Mouse (Mus musculus): ENCODE data around the gene Grik4. TPM values are rescaled to one million over a fixed set of nuclear protein-coding genes. Genes with fewer than 3 reads are reported as not detected.

The Grik4 gene
- total and polyA plus RNA-seq, 2 experiments from 2014 or later, result 9.5 to 17.2 TPM

DNA sequence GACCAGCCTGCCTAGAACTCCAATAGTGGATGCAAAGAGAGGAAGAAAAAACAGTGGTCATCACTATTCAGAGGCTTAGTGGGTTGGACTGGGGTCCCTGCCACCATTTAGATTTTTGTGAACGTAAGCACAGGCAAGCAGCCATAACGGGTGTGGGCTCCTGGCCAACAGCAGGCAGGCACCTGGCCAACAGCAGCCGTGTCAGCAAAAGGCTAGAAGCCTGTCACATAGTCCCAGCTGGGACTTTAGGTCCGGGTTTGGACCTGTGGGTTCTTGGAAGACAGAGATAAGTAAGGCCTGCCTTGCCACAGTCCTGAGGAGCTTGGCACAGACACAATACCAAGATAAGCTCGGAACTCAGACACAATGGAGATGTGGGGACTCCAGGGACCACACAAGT is 145.1 kb downstream of the Grik4 start:
- ATAC-seq (ENCODE audit: low FRiP score) (no peak), DNase-seq (ENCODE audit: low spot score) (peak; percentile 55)
- no peak overlapping the region for H3K9ac ChIP-seq (replicated peaks; ENCODE audit: low read length, poor library complexity, severe bottlenecking)
- no peak overlapping the region for H3K27ac ChIP-seq (ENCODE audit: low read depth, low read length)
- no peaks in the 10 kb centered on the region for H3K4me1 ChIP-seq (ENCODE audit: insufficient read depth, low read length)
- no peak overlapping the region for H3K4me2 ChIP-seq (ENCODE audit: low read depth, low read length, poor library complexity, severe bottlenecking)
- no peaks in the 10 kb centered on the region for H3K9me3 ChIP-seq (ENCODE audit: low read length)
- H3K27me3 ChIP-seq (ENCODE audit: insufficient read depth, low read length), result no peaks in the 10 kb centered on the region
- TF ChIP-seq CTCF (IDR thresholded peaks at IDR 0.05), result no peak
- no peak overlapping the region for H3K4me3 ChIP-seq (ENCODE audit: low read depth, low read length)
- H3K36me3 ChIP-seq (ENCODE audit: insufficient read depth, low read length), result no peaks in the 10 kb centered on the region
- 62% methylated on average over 5 of the region's 5 CpGs for WGBS

- Histone ChIP-seq H3K9me3 (ENCODE audit: low read length) (no peaks in the 10 kb centered on the region), H3K4me1 (ENCODE audit: insufficient read depth, low read length) (no peaks in the 10 kb centered on the region), H3K4me2 (ENCODE audit: low read depth, low read length, poor library complexity, severe bottlenecking) (no peak overlapping the region), H3K27me3 (ENCODE audit: insufficient read depth, low read length) (no peaks in the 10 kb centered on the region), H3K36me3 (ENCODE audit: insufficient read depth, low read length) (no peaks in the 10 kb centered on the region), H3K27ac (ENCODE audit: low read depth, low read length) (no peak overlapping the region), H3K4me3 (ENCODE audit: low read depth, low read length) (no peak overlapping the region), H3K9ac (replicated peaks; ENCODE audit: low read length, poor library complexity, severe bottlenecking) (no peak overlapping the region)
- WGBS, result 83% methylated on average over 4 of the region's 4 CpGs
- ATAC-seq (ENCODE audit: low FRiP score) (no peak), DNase-seq (ENCODE audit: low spot score) (no peak)
- no peak for TF ChIP-seq CTCF (IDR thresholded peaks at IDR 0.05)
Observed at GRCm38 (mm10) chr9:42798280-42798679, 146.0 kb downstream of the Grik4 start.

DNA sequence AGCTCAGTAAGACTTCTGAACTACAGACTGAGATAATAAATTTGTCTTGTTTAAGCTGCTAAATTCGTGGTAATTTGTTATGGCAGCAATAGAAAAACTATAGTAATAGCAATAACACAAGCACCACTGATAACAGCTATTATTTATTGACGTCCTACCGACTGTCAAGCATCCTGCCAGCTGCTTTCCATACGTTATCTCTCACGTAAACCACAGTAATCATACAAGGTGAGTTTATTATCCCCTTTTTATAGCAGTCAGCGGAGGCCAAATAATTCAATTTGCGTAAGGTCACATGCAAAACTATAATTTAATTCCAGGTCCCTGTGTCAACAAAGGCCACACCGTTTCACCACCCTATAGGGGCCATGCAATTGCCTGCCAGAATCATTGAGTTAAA is 147.0 kb downstream of the Grik4 start:
- H3K9ac ChIP-seq (replicated peaks; ENCODE audit: low read length, poor library complexity, severe bottlenecking), result no peak overlapping the region
- H3K4me3 ChIP-seq (ENCODE audit: low read depth, low read length), result no peak overlapping the region
- no peak for ATAC-seq (ENCODE audit: low FRiP score)
- no peaks in the 10 kb centered on the region for H3K4me1 ChIP-seq (ENCODE audit: insufficient read depth, low read length)
- no peak for DNase-seq (ENCODE audit: low spot score)
- no peaks in the 10 kb centered on the region for H3K36me3 ChIP-seq (ENCODE audit: insufficient read depth, low read length)
- no peak for TF ChIP-seq CTCF (IDR thresholded peaks at IDR 0.05)
- no peaks in the 10 kb centered on the region for H3K9me3 ChIP-seq (ENCODE audit: low read length)
- 77% methylated on average over 8 of the region's 8 CpGs for WGBS
- H3K4me2 ChIP-seq (ENCODE audit: low read depth, low read length, poor library complexity, severe bottlenecking), result no peak overlapping the region
- H3K27ac ChIP-seq (ENCODE audit: low read depth, low read length), result no peak overlapping the region
- H3K27me3 ChIP-seq (ENCODE audit: insufficient read depth, low read length), result no peaks in the 10 kb centered on the region

DNA sequence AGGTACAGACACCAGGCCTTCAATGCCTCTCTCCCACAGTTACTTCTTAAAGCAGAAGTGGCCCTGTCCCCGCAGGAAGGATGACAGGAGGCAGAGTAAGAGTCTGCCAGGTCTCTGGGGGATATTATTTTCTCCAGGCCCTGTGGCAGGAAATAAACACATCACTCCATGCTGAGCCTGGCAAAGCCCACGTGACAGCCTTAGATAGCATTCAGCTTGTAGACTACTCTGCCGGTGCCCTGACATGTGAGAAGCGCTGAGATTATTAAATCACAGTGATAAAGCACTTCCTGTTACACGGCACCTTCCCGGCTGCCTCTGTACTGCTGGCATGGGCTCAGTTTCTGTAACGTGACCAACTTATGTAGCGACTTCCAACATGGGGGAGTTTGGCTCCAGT is 148.4 kb downstream of the Grik4 start:
- Histone ChIP-seq H3K4me2 (ENCODE audit: low read depth, low read length, poor library complexity, severe bottlenecking) (no peak overlapping the region), H3K4me1 (ENCODE audit: insufficient read depth, low read length) (no peaks in the 10 kb centered on the region), H3K9ac (replicated peaks; ENCODE audit: low read length, poor library complexity, severe bottlenecking) (no peak overlapping the region), H3K27ac (ENCODE audit: low read depth, low read length) (no peak overlapping the region), H3K9me3 (ENCODE audit: low read length) (no peaks in the 10 kb centered on the region), H3K36me3 (ENCODE audit: insufficient read depth, low read length) (no peaks in the 10 kb centered on the region), H3K4me3 (ENCODE audit: low read depth, low read length) (no peak overlapping the region), H3K27me3 (ENCODE audit: insufficient read depth, low read length) (no peaks in the 10 kb centered on the region)
- 37% methylated on average over 8 of the region's 8 CpGs for WGBS
- no peak for TF ChIP-seq CTCF (IDR thresholded peaks at IDR 0.05)
- peak; percentile 54 for DNase-seq (ENCODE audit: low spot score)
- peak; percentile 47; the same call in 1 of the 2 replicates for ATAC-seq (ENCODE audit: low FRiP score)

DNA sequence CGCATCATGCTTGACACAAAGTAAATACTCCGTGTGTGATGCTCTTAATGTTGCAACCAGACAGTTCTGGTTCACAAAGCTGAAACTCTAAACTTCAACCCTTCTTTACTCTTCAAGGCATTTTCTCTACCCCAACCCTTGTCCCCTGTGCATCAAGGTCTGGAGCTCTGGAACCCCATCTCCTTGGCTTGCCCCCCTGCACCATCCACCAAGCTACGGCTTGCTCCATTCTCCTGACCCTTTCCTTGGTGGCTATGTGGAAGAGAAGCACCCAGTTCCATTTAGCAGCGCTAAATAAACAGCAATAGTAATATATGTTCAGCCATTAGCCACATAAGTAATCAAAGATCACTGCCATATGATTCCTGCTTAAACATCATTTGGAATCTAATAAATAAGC is 150.3 kb downstream of the Grik4 start:
- ATAC-seq (ENCODE audit: low FRiP score), result no peak

DNA sequence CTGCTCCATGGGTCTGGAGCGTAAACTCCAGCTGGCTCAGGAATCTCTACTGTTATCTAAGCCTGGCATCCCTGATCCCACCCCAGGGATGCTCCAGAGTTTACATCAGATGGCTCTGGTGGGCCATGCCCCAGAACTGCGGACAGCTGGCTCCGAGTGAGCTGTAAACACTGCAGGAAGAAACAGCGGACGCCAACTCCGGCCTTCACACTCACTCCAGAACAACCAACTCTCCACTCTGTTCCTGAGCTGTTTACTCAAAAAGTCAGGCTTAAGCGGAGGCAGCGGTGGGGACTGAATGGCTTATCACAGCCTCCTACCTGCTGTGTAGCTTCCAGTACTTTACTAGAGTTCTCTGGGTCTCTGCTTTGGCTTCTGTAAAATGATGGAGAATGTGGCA is 150.7 kb downstream of the Grik4 start:
- 83% methylated on average over 8 of the region's 8 CpGs for whole genome bisulfite sequencing
- no peak for TF ChIP-seq CTCF (IDR thresholded peaks at IDR 0.05)
- Histone ChIP-seq H3K9ac (replicated peaks; ENCODE audit: low read length, poor library complexity, severe bottlenecking) (no peak overlapping the region), H3K9me3 (ENCODE audit: low read length) (no peaks in the 10 kb centered on the region), H3K27ac (ENCODE audit: low read depth, low read length) (no peak overlapping the region), H3K4me1 (ENCODE audit: insufficient read depth, low read length) (no peaks in the 10 kb centered on the region), H3K4me3 (ENCODE audit: low read depth, low read length) (no peak overlapping the region), H3K36me3 (ENCODE audit: insufficient read depth, low read length) (no peaks in the 10 kb centered on the region), H3K4me2 (ENCODE audit: low read depth, low read length, poor library complexity, severe bottlenecking) (no peak overlapping the region), H3K27me3 (ENCODE audit: insufficient read depth, low read length) (no peaks in the 10 kb centered on the region)
- ATAC-seq (ENCODE audit: low FRiP score) (no peak), DNase-seq (ENCODE audit: low spot score) (no peak)

More for the DNA sequence above, 150.3 kb downstream of the Grik4 start:
- no peak overlapping the region for H3K4me3 ChIP-seq (ENCODE audit: low read depth, low read length)
- 92% methylated on average over 4 of the region's 4 CpGs for WGBS
- H3K4me1 ChIP-seq (ENCODE audit: insufficient read depth, low read length), result no peaks in the 10 kb centered on the region
- H3K27me3 ChIP-seq (ENCODE audit: insufficient read depth, low read length), result no peaks in the 10 kb centered on the region
- H3K4me2 ChIP-seq (ENCODE audit: low read depth, low read length, poor library complexity, severe bottlenecking), result no peak overlapping the region
- H3K9me3 ChIP-seq (ENCODE audit: low read length), result no peaks in the 10 kb centered on the region
- DNase-seq (ENCODE audit: low spot score), result no peak
- no peak overlapping the region for H3K27ac ChIP-seq (ENCODE audit: low read depth, low read length)
- H3K36me3 ChIP-seq (ENCODE audit: insufficient read depth, low read length), result no peaks in the 10 kb centered on the region
- TF ChIP-seq CTCF (IDR thresholded peaks at IDR 0.05), result no peak
- no peak overlapping the region for H3K9ac ChIP-seq (replicated peaks; ENCODE audit: low read length, poor library complexity, severe bottlenecking)
